Mouse (Mus musculus): Measurements from ENCODE around the gene Ttf2.

Ttf2 gene

GRCm38 (mm10) chr3:100969176-100969917 is at the start of gene Ttf2:
TSS of gene Ttf2 (minus strand) at chr3:100969663.
- peak; percentile 78 for DNase-seq (ENCODE audit: low read depth, low spot score)

DNA sequence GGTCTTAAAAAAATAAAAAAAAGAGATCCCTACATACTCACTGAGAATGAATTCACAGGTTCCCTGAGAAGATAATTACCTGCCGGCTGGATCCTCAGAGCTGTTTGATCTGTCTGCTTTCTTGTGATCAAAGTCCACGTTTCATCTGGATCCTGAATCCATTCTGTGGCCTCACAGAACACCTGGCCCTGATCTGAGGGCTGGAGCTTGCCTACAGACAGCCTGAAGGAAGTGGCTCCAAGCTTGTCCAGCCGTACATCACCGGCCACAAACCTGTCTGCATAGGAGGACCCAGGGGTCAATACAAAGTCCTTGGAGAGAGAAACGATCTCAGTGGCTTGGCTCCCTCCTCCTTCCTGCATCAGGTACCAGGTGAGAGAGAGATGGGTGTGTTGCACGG is 49.0 kb upstream of the Ttf2 start:
- no peak for DNase-seq (ENCODE audit: low read depth, low spot score)

DNA sequence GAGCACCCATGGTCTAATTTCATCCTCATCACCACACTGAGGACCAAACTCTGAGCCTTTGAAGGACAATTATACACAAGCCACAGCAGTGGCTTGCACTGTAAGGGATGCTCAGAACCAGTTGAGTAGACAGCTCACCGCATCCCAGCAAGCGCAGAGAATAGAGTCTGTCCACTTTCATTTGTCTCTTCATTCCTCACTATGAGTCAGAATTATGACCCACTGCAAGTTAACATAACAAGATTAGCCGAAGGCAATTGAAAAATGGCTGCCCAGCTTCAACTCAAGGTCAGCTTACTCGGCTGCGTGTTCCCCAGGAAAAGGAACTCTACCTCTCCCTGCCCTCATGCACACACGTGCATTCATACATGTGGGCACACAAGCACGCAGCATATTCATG is 46.6 kb upstream of the Ttf2 start:
- DNase-seq (ENCODE audit: low read depth, low spot score) = no peak

- no peak for DNase-seq (ENCODE audit: low read depth, low spot score)
Measured at GRCm38 (mm10) chr3:101015254-101015653, 45.8 kb upstream of the Ttf2 start.

DNA sequence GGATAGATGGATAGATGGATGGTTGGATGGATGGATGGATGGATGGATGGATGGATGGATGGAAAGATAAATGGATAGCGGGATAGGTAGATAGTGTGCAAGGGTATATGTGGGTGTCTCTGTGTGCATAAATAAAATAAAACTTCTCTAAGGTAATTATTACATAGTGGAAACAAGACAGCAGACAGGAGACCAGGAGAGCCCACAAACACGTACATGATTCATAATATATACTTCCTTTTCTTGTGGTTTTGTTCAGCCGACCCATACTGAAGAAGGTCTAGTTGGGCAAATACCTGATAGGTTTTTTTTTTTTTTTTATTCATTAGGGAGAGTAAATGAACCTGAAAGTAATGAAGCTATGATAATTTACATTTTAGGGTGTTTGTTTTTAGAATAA is 44.1 kb upstream of the Ttf2 start:
- DNase-seq (ENCODE audit: low read depth, low spot score) = no peak

- no peak for DNase-seq (ENCODE audit: low read depth, low spot score)
Measured at GRCm38 (mm10) chr3:101013005-101013404, 43.5 kb upstream of the Ttf2 start.

DNA sequence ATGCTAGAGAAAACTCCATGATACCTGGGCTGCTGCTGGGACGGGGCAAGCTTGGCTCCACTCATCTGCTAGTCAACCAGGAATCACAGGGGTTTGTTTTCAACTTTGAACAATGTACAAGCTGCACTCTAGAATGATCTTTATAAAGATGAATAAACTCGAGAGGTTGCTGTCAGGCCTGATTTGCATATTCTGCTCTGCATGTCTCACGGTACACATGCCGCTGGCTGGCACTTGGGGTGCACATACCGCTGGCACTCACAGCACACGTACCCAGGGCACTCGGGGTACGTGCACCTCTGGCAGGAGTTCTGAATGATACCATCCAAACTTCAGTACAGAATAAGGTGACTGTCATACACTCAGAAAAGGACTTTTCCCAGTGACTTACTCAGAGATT is 43.1 kb upstream of the Ttf2 start:
- DNase-seq (ENCODE audit: low read depth, low spot score) = no peak

DNA sequence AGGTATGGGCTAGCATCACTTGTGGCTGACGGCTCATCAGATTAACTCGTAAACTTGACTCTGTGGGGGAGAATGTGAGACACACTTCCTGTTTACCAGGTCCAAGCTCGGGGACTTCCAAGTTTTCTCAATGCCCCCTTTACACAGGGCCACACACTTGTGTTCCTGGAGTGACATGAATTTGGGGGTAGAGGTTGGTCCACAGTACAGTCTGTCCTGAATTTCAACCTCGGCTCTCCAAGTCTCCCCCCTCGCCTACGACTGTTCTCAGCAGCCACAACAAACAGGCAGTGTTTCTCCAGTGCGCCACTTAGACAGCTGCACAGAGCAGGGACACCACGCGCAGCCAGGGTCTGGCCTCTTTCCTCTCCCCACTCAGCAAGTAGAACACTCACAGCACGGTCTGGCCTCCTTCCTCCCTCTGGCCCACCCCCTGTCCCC is 42.7 kb upstream of the Ttf2 start:
- DNase-seq (ENCODE audit: low read depth, low spot score) = no peak

- DNase-seq (ENCODE audit: low read depth, low spot score) = no peak
Measured at GRCm38 (mm10) chr3:101011203-101011600, 41.7 kb upstream of the Ttf2 start.

DNA sequence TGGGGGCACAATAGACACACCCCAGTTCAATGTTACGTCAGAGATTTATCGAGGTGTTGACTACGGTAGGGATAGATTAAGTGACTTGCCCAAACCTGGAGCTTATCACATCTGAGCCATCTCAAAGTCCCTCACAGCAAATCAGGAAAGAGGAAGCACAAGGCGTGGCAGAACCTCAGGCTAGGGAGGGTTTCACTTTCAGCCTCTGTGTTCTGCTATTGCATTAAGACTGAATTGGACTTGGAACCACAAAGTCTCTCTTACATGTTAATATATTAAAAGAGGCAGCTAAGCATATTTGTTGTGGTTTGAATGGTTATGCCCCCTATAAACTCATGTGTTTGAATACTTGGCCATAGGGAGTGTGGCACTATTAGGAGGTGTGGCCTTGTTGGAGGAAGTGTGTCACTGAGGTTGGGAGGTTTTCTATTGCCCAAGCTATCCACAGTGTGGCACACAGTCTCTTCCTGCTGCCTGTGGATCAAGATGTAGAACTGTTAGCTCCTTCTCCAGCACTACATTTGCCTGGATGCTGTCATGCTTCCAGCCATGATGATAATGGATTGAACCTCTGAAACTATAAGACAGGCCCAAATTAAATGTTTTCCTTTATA is 41.2 kb upstream of the Ttf2 start:
- no peak for DNase-seq (ENCODE audit: low read depth, low spot score)

GRCm38 (mm10) chr3:101007112-101007782 is 37.8 kb upstream of the Ttf2 start:
- DNase-seq (ENCODE audit: low read depth, low spot score) = no peak

GRCm38 (mm10) chr3:101005392-101005791 is 35.9 kb upstream of the Ttf2 start:
- DNase-seq (ENCODE audit: low read depth, low spot score) = no peak

DNA sequence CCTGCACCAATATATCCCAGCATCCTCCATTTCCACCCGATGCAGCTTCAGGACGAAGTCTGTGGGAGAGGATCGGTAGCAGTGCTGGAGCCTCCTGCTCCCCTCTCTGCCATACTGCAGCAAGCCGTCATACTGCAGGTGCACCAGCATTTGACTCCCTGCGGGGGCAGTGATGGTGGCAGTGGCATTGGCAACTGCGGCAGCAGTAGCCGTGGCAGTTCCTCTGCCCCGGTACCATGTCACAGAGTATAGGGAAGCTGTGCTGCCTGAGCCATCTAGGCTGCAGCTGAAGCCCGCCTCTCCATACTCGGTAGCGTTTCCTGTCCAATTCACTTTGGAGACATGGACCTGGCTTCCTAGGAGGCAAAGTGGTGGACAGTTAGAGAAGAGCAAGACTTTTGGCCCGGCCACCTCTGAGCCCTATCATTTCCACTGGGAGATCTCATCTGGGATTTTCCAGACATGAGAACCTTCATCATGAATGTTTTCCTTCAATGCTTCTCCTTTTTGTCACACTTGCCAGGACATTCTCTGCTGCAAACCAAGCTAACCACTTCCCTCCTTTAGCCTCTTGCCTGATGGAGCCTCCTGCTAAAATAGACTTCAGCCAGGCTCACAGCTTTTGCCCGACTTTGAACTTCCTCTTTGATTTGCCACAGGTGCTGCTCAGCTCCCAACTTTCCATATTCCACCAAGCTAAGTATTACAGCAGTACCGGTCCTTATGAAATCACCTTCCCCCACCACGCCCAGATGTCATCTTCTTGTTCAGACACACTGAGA is 34.3 kb upstream of the Ttf2 start:
- no peak for DNase-seq (ENCODE audit: low read depth, low spot score)

GRCm38 (mm10) chr3:100999732-101000131 is 30.3 kb upstream of the Ttf2 start:
- no peak for DNase-seq (ENCODE audit: low read depth, low spot score)

DNA sequence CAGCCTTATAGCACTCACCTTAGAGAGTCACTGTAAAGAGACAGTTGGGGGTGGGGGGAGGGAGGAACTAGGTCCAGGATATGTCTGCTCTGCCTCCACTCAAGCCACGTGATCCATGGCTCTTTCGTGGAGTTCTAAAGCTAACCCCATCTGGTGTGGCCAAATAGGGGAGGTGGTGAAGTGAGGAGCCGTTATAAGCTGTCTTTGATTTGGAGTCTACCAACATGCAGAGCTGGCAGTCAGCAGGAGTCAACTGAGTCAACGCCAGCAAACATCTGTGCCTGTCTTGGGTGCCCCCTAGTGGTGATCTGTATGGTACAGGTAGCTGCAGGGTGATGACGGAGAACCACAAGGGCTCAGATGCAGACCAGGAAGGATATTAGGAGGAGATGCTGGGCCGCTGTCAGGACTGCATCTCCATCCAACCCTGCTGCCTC is 29.5 kb upstream of the Ttf2 start:
- peak; percentile 29 for DNase-seq (ENCODE audit: low read depth, low spot score)

GRCm38 (mm10) chr3:100997785-100998570 is 28.5 kb upstream of the Ttf2 start:
- DNase-seq (ENCODE audit: low read depth, low spot score) = no peak

- DNase-seq (ENCODE audit: low read depth, low spot score) = no peak
Measured at GRCm38 (mm10) chr3:100994252-100994651, 24.8 kb upstream of the Ttf2 start.

GRCm38 (mm10) chr3:100993718-100994117 is 24.3 kb upstream of the Ttf2 start:
- no peak for DNase-seq (ENCODE audit: low read depth, low spot score)

GRCm38 (mm10) chr3:100993158-100993557 is 23.7 kb upstream of the Ttf2 start:
- no peak for DNase-seq (ENCODE audit: low read depth, low spot score)

DNA sequence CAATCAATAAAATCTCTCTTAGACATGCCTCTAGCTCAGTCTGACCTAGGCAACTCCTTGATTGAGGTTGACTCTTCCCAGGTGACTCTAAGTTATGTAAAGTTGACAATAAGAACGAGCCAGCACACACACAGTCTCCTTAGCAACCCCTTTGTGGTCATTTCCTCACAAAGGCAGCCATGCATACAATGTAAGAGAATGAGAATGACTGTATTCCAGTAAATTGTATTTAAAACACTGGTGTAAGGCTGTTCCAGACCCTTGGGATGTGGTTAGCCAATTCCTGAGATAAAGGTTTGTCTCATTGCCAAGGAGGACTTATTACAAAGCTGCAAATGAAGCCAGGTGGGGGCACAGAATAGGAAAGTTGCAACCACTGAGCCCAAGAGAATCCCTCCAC is 20.8 kb upstream of the Ttf2 start:
- no peak for DNase-seq (ENCODE audit: low read depth, low spot score)

- no peak for DNase-seq (ENCODE audit: low read depth, low spot score)
Measured at GRCm38 (mm10) chr3:100989417-100989816, 20.0 kb upstream of the Ttf2 start.
